Mouse (Mus musculus) forebrain, embryonic 13.5 days (tissue): ENCODE measurements around the gene Gm6583. TPM values are rescaled to one million over a fixed set of nuclear protein-coding genes. Genes with fewer than 3 reads are reported as not detected.

Experiments
- ATAC-seq: fragments of 200-750 bp; cut with Nextera tagmentation; 2 replicates; pipeline ENCODE4 v1.8.0; 2017
- H3K27ac ChIP-seq: fragments of 300-500 bp; sonication (generic); 2 replicates; pipeline ENCODE4 v1.5.1; 2015; ENCODE audit warnings: inconsistent platforms, mild to moderate bottlenecking, moderate library complexity
- H3K27me3 ChIP-seq: fragments of 300-500 bp; sonication (generic); 2 replicates; pipeline ENCODE4 v1.6.1; 2015; ENCODE audit warnings: mild to moderate bottlenecking, inconsistent platforms
- H3K36me3 ChIP-seq: fragments of 300-500 bp; sonication (generic); 2 replicates; pipeline ENCODE4 v1.6.1; 2015; ENCODE audit warnings: mild to moderate bottlenecking, inconsistent platforms; ENCODE audit not compliant: poor library complexity, severe bottlenecking
- H3K4me1 ChIP-seq: fragments of 300-500 bp; sonication (generic); 2 replicates; pipeline ENCODE4 v1.6.1; 2015; ENCODE audit warnings: inconsistent platforms
- H3K4me2 ChIP-seq: fragments of 300-500 bp; sonication (generic); 2 replicates; pipeline ENCODE4 v1.6.1; 2015; ENCODE audit warnings: inconsistent platforms, mild to moderate bottlenecking, moderate library complexity
- H3K4me3 ChIP-seq: fragments of 300-500 bp; sonication (generic); 2 replicates; pipeline ENCODE4 v1.5.1; 2015; ENCODE audit warnings: mild to moderate bottlenecking, inconsistent platforms
- H3K9ac ChIP-seq: fragments of 300-500 bp; sonication (generic); 2 replicates; pipeline ENCODE4 v1.6.1; 2015; ENCODE audit warnings: mild to moderate bottlenecking, inconsistent platforms
- H3K9me3 ChIP-seq: fragments of 300-500 bp; sonication (generic); replicated peaks from 2 replicates; pipeline ENCODE4 v1.6.1; 2016; ENCODE audit warnings: inconsistent platforms
- whole genome bisulfite sequencing: fragments of 180-500 bp; shearing (Covaris S2); methylation state at CpG from one replicate; pipeline ENCODE4 v1.1.7; 2015; 5-methylcytosine and 5-hydroxymethylcytosine counted together
- polyA plus RNA-seq: library from polyadenylated mRNA; unstranded; fragments of >200 nt; fragmentation: Nextera tagmentation; extraction: Ambion mirVana; gene quantifications from 2 replicates; pipeline ENCODE4 v1.2.1, GENCODE M21; 2015

Gene Gm6583
- polyA plus RNA-seq, 1 experiment from 2014 or later, result 0.23 TPM

- no peak for ATAC-seq
- Histone ChIP-seq H3K4me2 (no peak overlapping the region), H3K36me3 (peaks cover 74% of the 10 kb centered on the region), H3K4me3 (no peak overlapping the region), H3K4me1 (peaks cover 22% of the 10 kb centered on the region), H3K27me3 (no peaks in the 10 kb centered on the region), H3K9ac (no peak overlapping the region), H3K9me3 (no peaks in the 10 kb centered on the region), H3K27ac (no peak overlapping the region)
- 93% methylated on average over 13 of the region's 13 CpGs for WGBS
Measured at GRCm38 (mm10) chr5:112384805-112385472, 29.1 kb upstream of the Gm6583 start.

- Histone ChIP-seq H3K36me3 (peaks cover 74% of the 10 kb centered on the region), H3K9me3 (no peaks in the 10 kb centered on the region), H3K4me3 (no peak overlapping the region), H3K4me1 (peaks cover 10% of the 10 kb centered on the region), H3K9ac (no peak overlapping the region), H3K27me3 (no peaks in the 10 kb centered on the region), H3K27ac (peak overlapping the region; percentile 63), H3K4me2 (no peak overlapping the region)
- WGBS, result 74% methylated on average over 17 of the region's 17 CpGs
- ATAC-seq, result no peak
Measured at GRCm38 (mm10) chr5:112382641-112383330, 27.0 kb upstream of the Gm6583 start.

GRCm38 (mm10) chr5:112382042-112382441 lies 26.2 kb upstream of the Gm6583 start:
- 58% methylated on average over 9 of the region's 9 CpGs for WGBS
- no peak overlapping the region for H3K9ac ChIP-seq
- no peak overlapping the region for H3K4me3 ChIP-seq
- H3K4me2 ChIP-seq, result no peak overlapping the region
- no peaks in the 10 kb centered on the region for H3K9me3 ChIP-seq
- no peaks in the 10 kb centered on the region for H3K27me3 ChIP-seq
- ATAC-seq, result no peak; the same call in 1 of the 2 replicates
- H3K27ac ChIP-seq, result peak overlapping the region; percentile 63
- H3K36me3 ChIP-seq, result peaks cover 73% of the 10 kb centered on the region
- peaks cover 10% of the 10 kb centered on the region for H3K4me1 ChIP-seq

- H3K4me2 ChIP-seq, result no peak overlapping the region
- no peak for ATAC-seq
- no peak overlapping the region for H3K9ac ChIP-seq
- H3K27me3 ChIP-seq, result no peaks in the 10 kb centered on the region
- H3K9me3 ChIP-seq, result no peaks in the 10 kb centered on the region
- no peak overlapping the region for H3K4me3 ChIP-seq
- peaks cover 10% of the 10 kb centered on the region for H3K4me1 ChIP-seq
- H3K36me3 ChIP-seq, result peaks cover 65% of the 10 kb centered on the region
- no peak overlapping the region for H3K27ac ChIP-seq
- WGBS, result 87% methylated on average over 11 of the region's 11 CpGs
Measured at GRCm38 (mm10) chr5:112381154-112381553, 25.3 kb upstream of the Gm6583 start.

- peaks cover 10% of the 10 kb centered on the region for H3K4me1 ChIP-seq
- no peak overlapping the region for H3K27ac ChIP-seq
- ATAC-seq, result no peak
- no peak overlapping the region for H3K9ac ChIP-seq
- H3K9me3 ChIP-seq, result no peaks in the 10 kb centered on the region
- no peak overlapping the region for H3K4me2 ChIP-seq
- no peak overlapping the region for H3K4me3 ChIP-seq
- WGBS, result 87% methylated on average over 6 of the region's 6 CpGs
- no peaks in the 10 kb centered on the region for H3K27me3 ChIP-seq
- peaks cover 68% of the 10 kb centered on the region for H3K36me3 ChIP-seq
Measured at GRCm38 (mm10) chr5:112378716-112379115, 22.9 kb upstream of the Gm6583 start.

GRCm38 (mm10) chr5:112377380-112377779 lies 21.5 kb upstream of the Gm6583 start:
- H3K27ac ChIP-seq, result no peak overlapping the region; the same call in 1 of the 2 replicates
- H3K9me3 ChIP-seq, result no peaks in the 10 kb centered on the region
- 83% methylated on average over 1 of the region's 1 CpGs for WGBS
- peaks cover 15% of the 10 kb centered on the region for H3K4me1 ChIP-seq
- peaks cover 73% of the 10 kb centered on the region for H3K36me3 ChIP-seq
- no peaks in the 10 kb centered on the region for H3K27me3 ChIP-seq
- no peak overlapping the region for H3K4me3 ChIP-seq
- H3K4me2 ChIP-seq, result no peak overlapping the region
- H3K9ac ChIP-seq, result no peak overlapping the region
- no peak for ATAC-seq

DNA sequence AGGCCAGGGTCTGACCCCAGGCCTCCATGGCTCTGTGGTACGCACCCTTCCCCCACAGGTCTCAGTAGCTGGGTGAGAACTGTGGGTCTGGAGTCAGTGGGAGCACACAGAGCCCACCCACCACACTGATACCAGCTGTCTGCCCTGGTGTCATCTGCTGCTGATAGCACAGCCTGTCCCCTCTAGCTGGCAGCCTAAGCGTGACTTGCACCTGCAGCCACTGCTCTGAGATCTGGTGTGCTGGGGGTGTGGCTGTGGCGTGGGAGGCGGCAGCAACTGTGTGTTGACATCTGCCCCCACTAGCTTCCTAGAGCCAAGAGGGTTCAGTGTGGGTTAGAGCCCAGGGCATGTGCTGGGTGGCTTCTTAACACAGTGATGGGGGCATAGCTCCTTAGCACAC lies 20.3 kb upstream of the Gm6583 start:
- 88% methylated on average over 4 of the region's 4 CpGs for WGBS

DNA sequence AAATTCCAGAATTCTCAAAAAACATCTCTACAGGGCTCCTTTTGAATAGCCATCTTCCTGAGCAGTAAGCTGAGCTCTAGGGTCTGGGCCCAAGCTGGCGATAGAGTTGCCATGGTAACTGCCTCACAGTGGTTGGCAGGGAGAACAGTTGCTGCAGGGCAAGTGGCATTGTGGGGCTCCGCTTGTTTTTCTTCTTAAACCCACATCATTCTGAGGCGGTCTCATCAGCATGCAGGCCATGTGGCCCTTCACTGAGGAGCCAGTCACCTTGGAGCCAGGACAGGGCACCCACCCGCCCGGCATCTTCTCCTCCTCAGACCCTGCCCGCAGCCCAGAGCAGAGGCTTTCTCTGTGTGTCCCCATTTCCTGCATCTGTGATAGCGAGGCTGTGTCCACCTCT lies 16.1 kb upstream of the Gm6583 start:
- 2% methylated on average over 7 of the region's 7 CpGs for WGBS
- Histone ChIP-seq H3K9ac (peak overlapping the region; percentile 62), H3K9me3 (no peaks in the 10 kb centered on the region), H3K36me3 (peaks cover 72% of the 10 kb centered on the region), H3K4me2 (peak overlapping the region; percentile 47), H3K4me3 (0 out of 2 replicates have a peak overlapping the region, but pooled peaks have one; percentile 6), H3K27ac (peak overlapping the region; percentile 93), H3K4me1 (peaks cover 42% of the 10 kb centered on the region), H3K27me3 (no peaks in the 10 kb centered on the region)
- ATAC-seq, result peak; percentile 92

More for the DNA sequence above, 20.3 kb upstream of the Gm6583 start:
- Histone ChIP-seq H3K27ac (no peak overlapping the region), H3K9ac (no peak overlapping the region), H3K4me2 (no peak overlapping the region), H3K27me3 (no peaks in the 10 kb centered on the region), H3K4me1 (peaks cover 22% of the 10 kb centered on the region), H3K4me3 (no peak overlapping the region), H3K9me3 (no peaks in the 10 kb centered on the region), H3K36me3 (peaks cover 70% of the 10 kb centered on the region)
- no peak for ATAC-seq

GRCm38 (mm10) chr5:112370236-112370813 lies 14.5 kb upstream of the Gm6583 start:
- 89% methylated on average over 12 of the region's 12 CpGs for WGBS
- ATAC-seq, result no peak
- peaks cover 76% of the 10 kb centered on the region for H3K36me3 ChIP-seq
- peaks cover 42% of the 10 kb centered on the region for H3K4me1 ChIP-seq
- no peaks in the 10 kb centered on the region for H3K27me3 ChIP-seq
- H3K27ac ChIP-seq, result peak overlapping the region; percentile 93
- no peak overlapping the region for H3K4me2 ChIP-seq
- no peak overlapping the region for H3K4me3 ChIP-seq
- H3K9ac ChIP-seq, result 0 out of 2 replicates have a peak overlapping the region, but pooled peaks have one; percentile 37
- H3K9me3 ChIP-seq, result no peaks in the 10 kb centered on the region

- WGBS, result 90% methylated on average over 13 of the region's 13 CpGs
- no peak for ATAC-seq
- Histone ChIP-seq H3K9me3 (no peaks in the 10 kb centered on the region), H3K27me3 (no peaks in the 10 kb centered on the region), H3K4me3 (no peak overlapping the region), H3K4me1 (peaks cover 42% of the 10 kb centered on the region), H3K4me2 (no peak overlapping the region), H3K9ac (no peak overlapping the region), H3K36me3 (peaks cover 76% of the 10 kb centered on the region), H3K27ac (0 out of 2 replicates have a peak overlapping the region, but pooled peaks have one; percentile 93)
Measured at GRCm38 (mm10) chr5:112369326-112369725, 13.5 kb upstream of the Gm6583 start.

DNA sequence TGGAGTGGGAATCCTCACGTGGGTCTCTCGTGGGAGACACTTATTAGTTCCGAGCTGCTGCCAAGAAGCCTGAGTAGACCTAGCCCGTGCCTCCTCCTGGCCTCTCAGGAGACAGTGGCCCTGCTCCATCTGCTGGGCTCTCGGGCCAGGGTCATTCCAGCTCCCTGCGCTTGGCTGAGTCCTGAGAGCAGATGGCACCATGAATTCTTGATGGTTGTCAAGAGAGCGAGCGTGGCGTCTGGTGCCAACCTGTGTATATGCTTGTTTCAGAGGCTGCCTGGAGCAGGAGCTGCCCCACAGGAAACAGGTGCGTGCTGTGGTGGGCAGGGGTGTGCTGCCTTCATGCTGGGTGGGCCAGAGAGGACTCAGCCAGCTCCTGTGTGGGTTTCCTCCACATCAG lies 12.8 kb upstream of the Gm6583 start:
- Histone ChIP-seq H3K27ac (no peak overlapping the region), H3K36me3 (peaks cover 76% of the 10 kb centered on the region), H3K4me3 (no peak overlapping the region), H3K4me2 (no peak overlapping the region), H3K4me1 (peaks cover 42% of the 10 kb centered on the region), H3K27me3 (no peaks in the 10 kb centered on the region), H3K9ac (no peak overlapping the region), H3K9me3 (no peaks in the 10 kb centered on the region)
- 90% methylated on average over 10 of the region's 10 CpGs for WGBS
- ATAC-seq, result no peak

- no peaks in the 10 kb centered on the region for H3K9me3 ChIP-seq
- no peak overlapping the region for H3K4me2 ChIP-seq
- no peak for ATAC-seq
- H3K27ac ChIP-seq, result no peak overlapping the region
- WGBS, result 93% methylated on average over 12 of the region's 12 CpGs
- peaks cover 38% of the 10 kb centered on the region for H3K4me1 ChIP-seq
- no peak overlapping the region for H3K4me3 ChIP-seq
- H3K36me3 ChIP-seq, result peaks cover 78% of the 10 kb centered on the region
- no peaks in the 10 kb centered on the region for H3K27me3 ChIP-seq
- H3K9ac ChIP-seq, result peak overlapping the region; percentile 23; the same call in 1 of the 2 replicates
Measured at GRCm38 (mm10) chr5:112367929-112368328, 12.1 kb upstream of the Gm6583 start.
